Mouse (Mus musculus): ENCODE measurements around the gene Irf2.
A peak's percentile ranks its signal among the peaks of the same experiment; 100 is the strongest.

Gene Irf2

GRCm38 (mm10) chr8:46804721-46805120 is 65.2 kb downstream of the Irf2 start:
- DNase-seq = no peak

GRCm38 (mm10) chr8:46811021-46811622 is 71.6 kb downstream of the Irf2 start:
- no peak for DNase-seq

GRCm38 (mm10) chr8:46811944-46812343 is 72.4 kb downstream of the Irf2 start:
- no peak for DNase-seq

- DNase-seq = no peak
Measured at GRCm38 (mm10) chr8:46812966-46813365, 73.4 kb downstream of the Irf2 start.

- no peak for DNase-seq
Measured at GRCm38 (mm10) chr8:46818106-46818989, 78.8 kb downstream of the Irf2 start.

GRCm38 (mm10) chr8:46818990-46819288 is 79.4 kb downstream of the Irf2 start:
- DNase-seq = no peak

GRCm38 (mm10) chr8:46828734-46829413 is 89.3 kb downstream of the Irf2 start:
- peak in 1 of 2 experiments; percentile 17 for DNase-seq

- peak; percentile 10 to 14 for DNase-seq
Measured at GRCm38 (mm10) chr8:46829414-46830111, 90.0 kb downstream of the Irf2 start.

- DNase-seq = no peak
Measured at GRCm38 (mm10) chr8:46830112-46830855, 90.8 kb downstream of the Irf2 start.

GRCm38 (mm10) chr8:46831916-46832315 is 92.4 kb downstream of the Irf2 start:
- DNase-seq = no peak

- no peak for DNase-seq
Measured at GRCm38 (mm10) chr8:46832399-46832798, 92.9 kb downstream of the Irf2 start.

GRCm38 (mm10) chr8:46833763-46834162 is 94.2 kb downstream of the Irf2 start:
- no peak for DNase-seq

- no peak for DNase-seq
Measured at GRCm38 (mm10) chr8:46834440-46834839, 94.9 kb downstream of the Irf2 start.

- no peak for DNase-seq
Measured at GRCm38 (mm10) chr8:46836011-46836652, 96.6 kb downstream of the Irf2 start.

- no peak for DNase-seq
Measured at GRCm38 (mm10) chr8:46836949-46837348, 97.4 kb downstream of the Irf2 start.

GRCm38 (mm10) chr8:46838052-46838451 is 98.5 kb downstream of the Irf2 start:
- DNase-seq = no peak

GRCm38 (mm10) chr8:46840390-46840789 is 100.9 kb downstream of the Irf2 start:
- DNase-seq = no peak

GRCm38 (mm10) chr8:46840791-46841190 is 101.3 kb downstream of the Irf2 start:
- DNase-seq = no peak

- peak; percentile 10 to 24 for DNase-seq
Measured at GRCm38 (mm10) chr8:46842676-46843181, 103.2 kb downstream of the Irf2 start.

- no peak for DNase-seq
Measured at GRCm38 (mm10) chr8:46843855-46844254, 104.3 kb downstream of the Irf2 start.

- no peak for DNase-seq
Measured at GRCm38 (mm10) chr8:46844371-46844973, 104.9 kb downstream of the Irf2 start.
